Mouse (Mus musculus) kidney, adult 8-10 months (tissue): ENCODE data around the gene Mrpl47.
"Not testable (repeated sequence)": the region's sequence is repeated elsewhere in the genome, so short reads cannot be mapped to it uniquely, and the experiment has no call there.

Experiments
- DNase-seq, 2 experiments: peaks; one replicate each; pipeline ENCODE4 v3.0.0; 2022

Gene Mrpl47

GRCm38 (mm10) chr3:32705647-32706348, 31.6 kb downstream of the Mrpl47 start, which contains the start of gene Actl6a:
Actl6a (plus strand) TSS chr3:32706298.
- DNase-seq = not testable (repeated sequence)

GRCm38 (mm10) chr3:32704632-32705031, 32.8 kb downstream of the Mrpl47 start:
- DNase-seq = not testable (repeated sequence)

DNA sequence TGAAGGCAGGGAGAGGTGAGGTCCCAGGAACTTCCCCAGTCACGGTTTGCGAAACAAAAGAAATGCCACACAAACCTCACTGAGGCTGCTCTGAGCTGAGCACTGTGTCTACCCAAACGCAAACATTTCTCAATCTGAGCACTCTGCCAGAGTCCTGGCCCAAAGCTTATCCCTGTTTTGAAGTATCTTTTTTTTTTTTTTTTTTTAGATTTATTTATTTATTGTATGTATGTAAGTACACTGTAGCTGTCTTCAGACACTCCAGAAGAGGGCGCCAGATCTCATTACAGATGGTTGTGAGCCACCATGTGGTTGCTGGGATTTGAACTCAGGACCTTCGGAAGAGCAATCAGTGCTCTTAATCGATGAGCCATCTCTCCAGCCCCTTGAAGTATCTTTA, 33.4 kb downstream of the Mrpl47 start:
- not testable (repeated sequence) for DNase-seq

DNA sequence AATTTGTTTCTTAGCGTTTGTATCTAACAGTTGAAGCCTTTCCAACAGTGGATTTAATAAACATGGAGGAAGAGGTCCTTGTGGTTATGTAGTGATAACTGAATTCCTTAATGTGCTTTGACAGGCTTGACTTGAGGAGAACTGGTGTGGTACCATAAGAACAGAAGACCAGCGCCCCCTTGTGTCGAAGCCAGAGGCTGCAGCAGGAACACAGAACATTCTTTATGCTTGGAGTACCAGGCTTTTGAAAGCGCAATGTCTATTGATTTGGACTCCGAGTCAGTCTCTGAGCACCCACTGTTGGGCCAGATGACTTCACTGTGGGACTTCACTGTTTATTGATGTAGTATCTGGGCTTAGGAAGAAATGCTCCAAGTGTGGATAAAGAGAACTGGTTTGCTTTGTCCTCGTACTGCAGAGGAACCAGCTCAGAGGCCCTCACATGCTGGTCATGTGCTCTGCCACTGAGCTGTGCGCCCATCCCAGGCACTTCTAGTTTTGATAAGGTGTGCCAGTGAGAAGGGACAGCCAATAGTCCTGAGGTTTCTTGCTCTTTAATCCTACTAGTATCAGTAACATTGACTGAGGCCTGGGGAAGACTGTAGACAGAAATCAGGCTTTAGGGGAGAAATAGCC, 39.1 kb downstream of the Mrpl47 start:
- DNase-seq = peak; percentile 79 to 94

DNA sequence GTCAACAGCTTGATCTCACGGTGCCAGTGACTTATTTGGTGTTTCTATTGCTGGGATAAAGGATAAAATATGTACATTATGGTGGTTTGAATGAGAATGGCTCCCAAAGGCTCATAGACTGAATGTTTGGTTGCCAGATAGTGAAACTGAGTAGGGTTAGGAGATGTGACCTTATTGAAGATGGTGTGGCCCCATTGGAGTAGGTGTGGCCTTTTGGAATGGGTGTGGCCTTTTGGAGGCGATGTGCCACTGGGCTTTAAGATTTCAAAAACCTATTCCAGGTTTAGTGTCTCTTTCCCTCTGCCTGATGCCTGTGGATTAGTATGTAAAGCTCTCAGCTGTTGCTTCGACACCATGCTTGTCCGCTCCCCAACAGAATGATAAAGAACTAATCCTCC, 41.8 kb downstream of the Mrpl47 start:
- no peak for DNase-seq

DNA sequence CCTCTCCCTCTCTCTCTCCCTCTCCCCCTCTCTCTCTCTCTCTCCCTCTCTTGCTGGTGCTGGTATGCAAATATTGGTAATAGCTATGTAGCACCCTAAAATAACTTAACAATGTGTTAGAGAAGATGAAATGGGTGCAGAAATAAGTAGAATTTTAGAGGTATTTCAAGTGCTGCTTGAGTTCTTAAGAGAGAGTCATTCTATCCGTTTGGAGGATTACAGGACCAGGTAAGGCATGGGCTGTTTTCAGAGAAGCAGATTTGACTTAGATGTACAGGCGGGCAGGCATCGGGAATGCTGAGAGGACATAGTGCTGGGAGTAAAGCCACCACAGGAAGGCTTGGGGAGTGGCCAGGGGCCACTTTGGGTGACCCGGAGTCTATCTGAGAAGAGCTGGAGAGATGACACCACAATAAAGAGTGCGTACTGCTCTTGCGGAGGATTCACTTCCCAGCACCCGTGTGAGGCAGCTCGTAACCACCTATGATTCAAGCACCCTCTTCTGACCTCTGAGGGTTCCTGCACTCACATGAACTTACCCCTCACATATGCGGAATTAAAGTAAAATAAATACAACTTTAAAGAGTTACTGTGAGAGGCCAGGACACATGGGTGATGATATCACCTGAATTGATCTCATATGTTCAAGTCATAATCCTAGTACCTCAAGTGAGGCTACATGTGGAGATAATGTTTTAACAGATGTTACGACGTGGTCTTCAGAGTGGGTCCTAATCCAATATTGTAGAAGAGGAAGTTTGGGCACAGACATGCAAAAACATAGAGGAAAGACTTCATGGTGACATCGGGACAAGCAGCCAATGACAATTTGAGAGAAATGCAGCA, 42.4 kb downstream of the Mrpl47 start:
- DNase-seq = no peak

DNA sequence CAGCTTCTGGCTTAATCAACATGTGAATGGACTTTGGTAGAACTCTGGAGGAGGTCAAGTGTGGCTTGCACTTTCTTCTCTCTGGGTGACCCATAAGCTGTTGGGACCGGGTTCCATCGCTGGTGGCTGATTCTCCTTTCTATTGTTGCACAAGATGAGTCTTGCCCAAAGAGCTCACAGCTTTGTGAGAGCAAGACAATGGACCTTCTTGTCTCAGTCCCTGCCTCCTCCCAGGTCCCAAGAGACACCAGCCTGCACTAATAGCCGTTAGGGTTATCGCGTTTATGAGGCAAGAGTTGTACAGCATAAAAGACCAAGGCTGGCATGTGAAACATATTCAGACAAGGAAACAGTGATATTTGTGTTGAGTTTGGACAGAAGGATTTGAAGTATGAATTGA, 43.2 kb downstream of the Mrpl47 start:
- no peak for DNase-seq

GRCm38 (mm10) chr3:32691841-32692240, 45.6 kb downstream of the Mrpl47 start:
- no peak for DNase-seq

DNA sequence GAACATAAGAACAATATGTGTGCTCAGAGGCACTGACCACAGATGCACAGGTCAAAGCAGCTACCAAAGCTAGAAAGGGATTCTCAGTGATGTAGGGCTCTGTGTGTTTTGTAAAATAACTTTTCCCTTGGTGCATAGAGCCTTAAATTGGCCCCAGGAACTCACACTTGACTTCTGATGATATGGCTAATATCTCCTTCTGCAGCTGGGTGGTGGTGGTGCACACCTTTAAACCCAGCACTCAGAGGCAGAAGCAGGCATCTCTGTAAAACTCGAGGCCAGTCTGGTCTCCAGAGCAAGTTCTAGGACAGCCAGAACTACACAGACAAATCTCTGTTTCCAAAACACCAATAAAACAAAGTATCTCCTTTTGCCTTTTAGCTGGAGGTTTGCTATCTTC, 46.5 kb downstream of the Mrpl47 start:
- no peak for DNase-seq

- no peak for DNase-seq
Measured at GRCm38 (mm10) chr3:32690008-32690407, 47.4 kb downstream of the Mrpl47 start.

- DNase-seq = no peak
Measured at GRCm38 (mm10) chr3:32689567-32689999, 47.8 kb downstream of the Mrpl47 start.

DNA sequence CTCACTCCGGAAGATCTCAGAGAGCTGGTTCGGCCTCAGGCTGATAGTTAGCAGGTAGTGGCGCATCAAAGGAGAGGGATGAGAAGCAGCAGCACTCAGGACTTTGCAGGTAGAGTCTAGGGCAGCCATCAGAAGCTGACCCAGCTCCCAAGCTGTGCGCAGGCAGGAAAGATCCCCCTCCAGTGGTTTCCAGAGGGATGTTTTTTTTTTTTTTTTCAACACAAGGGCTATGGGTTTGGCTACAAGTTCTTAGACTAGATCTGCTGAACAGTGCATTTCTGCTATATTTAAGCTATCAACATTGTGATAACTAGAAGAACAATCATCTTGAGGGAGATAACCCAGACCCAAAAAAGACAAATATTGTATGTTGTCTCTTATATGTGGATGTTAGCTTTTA, 50.2 kb downstream of the Mrpl47 start:
- DNase-seq = no peak

- DNase-seq = no peak
Measured at GRCm38 (mm10) chr3:32686537-32686936, 50.9 kb downstream of the Mrpl47 start.

- DNase-seq = no peak
Measured at GRCm38 (mm10) chr3:32684631-32685030, 52.8 kb downstream of the Mrpl47 start.

DNA sequence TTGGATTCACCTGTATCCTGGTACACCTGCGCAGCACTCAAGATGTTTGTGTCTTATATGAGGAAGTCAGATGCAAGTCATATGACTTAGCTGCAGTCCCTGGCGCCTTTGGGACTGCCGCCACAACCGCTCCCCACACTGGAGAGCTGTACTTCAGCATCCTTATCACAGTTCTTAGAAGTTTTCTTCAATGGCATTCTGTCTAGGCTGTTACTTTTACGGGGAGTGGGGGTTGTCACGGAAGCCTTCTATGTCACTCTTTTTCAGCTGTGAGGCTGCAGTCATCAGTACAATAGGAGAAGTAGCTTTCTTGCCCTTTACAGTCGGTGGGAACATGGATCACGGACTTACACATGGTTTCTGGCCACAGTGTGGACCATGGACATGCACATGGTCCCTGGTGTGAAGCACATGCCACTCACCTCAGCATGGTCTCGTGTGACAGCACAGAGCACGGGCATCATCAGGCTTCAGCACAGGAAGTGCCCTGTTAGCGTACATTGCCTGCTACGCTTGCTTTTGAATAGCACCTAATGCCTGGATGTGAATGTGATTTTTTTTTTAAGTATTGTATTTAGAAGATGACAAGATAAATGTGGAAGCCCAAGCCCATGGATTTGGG, 54.4 kb downstream of the Mrpl47 start:
- no peak for DNase-seq

DNA sequence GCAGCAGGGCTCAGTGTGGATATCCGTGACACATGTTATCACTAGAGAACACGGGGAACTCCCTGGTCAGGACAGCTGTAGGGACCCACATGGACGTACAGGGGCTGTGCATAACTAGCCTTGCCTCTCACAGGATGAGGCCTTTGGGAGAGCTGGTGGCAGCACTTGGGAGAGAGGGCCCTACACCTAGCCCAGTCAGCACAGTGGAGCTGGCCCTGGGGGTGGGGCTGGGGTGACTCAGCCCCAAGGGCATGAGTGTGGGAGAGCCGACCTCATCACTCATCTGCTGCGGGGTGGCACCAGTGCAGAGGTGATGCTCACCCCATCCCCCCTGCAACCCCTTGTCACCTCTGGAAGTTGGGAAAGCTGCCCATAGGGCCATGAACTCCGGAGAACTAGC, 61.0 kb downstream of the Mrpl47 start:
- no peak for DNase-seq
